Mouse (Mus musculus) retina, adult 2 months (tissue): Measurements from ENCODE around the gene Ccdc61.
"Not testable (repeated sequence)": the region's sequence is repeated elsewhere in the genome, so short reads cannot be mapped to it uniquely, and the experiment has no call there.

ENCODE experiments used
- DNase-seq: peaks from one replicate; pipeline ENCODE4 v3.0.0-alpha.2; 2012; ENCODE audit warnings: low read depth, low spot score

Ccdc61 gene

DNA sequence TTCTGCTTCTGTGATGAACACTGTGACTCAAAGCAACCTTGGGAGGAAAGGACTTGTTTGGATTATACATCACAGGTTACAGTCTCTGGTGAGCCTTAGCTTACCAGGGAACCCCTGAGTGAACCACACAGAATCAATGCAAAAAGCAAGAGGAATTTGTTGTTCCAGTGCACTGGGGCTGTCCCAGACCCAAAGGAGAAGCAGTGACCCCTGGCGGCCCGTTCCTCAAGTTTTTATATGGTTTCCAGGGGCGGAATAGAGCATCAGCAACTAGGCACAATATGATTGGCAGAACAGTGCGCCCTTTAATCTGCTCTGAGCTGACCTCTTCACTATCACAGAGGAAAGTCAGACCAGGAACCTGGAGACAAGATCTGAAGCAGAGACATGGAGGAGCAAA, 6.0 kb upstream of the Ccdc61 start:
- DNase-seq: no peak

DNA sequence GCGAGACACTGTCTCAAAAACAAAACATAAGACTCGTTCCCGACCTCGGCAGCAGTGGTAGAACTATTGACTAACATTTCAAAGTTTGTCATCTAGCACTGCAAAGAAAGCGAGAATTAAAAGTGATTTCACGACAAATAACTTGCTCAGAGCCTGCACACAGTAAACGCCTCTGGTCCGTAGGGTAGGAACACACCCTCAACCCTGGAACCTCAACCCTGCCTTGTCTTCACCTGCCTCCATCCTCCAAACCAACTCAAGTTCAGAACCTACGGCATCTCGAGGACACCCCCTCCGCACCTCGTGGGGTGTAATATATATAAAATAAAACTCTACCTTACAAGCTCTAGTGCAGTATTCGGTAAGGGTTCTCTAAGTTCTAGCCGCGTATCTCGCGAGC, 418 bp downstream of the Ccdc61 start:
- no peak for DNase-seq

DNA sequence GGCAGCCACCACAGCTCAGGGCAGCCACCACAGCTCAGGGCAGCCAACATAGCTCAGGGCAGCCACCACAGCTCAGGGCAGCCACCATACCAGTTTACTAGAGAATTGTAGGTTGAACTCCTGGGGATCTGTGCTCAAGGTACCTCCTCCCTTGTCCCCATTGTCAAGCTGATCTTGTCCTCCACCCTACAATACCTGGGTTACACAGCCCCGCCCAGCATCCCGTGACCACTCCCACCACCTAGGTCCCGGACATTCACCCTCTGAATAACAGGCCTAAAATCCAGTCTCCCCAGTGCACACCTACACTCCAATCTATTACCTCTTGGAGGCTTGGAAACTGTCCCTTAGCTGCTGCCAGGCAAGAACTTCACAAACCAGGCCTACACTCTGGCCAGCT, 5.2 kb downstream of the Ccdc61 start:
- no peak for DNase-seq

DNA sequence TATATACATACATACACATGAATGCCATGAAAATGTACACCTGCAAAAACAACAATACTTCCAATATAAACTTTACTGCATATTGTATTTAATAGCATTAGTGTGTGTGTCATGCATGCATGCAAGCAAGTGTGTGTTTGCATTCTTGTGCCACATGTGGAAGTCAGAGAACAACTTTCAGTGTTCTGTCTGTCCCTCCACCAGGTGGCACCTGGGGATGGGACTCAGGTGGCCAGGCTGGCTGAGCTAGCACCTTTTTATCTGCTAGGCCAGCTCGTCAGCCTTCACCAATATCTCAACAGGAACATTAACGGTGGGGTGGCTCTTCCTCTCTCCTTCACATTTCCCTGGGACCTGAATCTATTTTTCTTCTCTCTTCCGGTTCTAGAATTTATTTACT, 7.7 kb downstream of the Ccdc61 start:
- DNase-seq: no peak

DNA sequence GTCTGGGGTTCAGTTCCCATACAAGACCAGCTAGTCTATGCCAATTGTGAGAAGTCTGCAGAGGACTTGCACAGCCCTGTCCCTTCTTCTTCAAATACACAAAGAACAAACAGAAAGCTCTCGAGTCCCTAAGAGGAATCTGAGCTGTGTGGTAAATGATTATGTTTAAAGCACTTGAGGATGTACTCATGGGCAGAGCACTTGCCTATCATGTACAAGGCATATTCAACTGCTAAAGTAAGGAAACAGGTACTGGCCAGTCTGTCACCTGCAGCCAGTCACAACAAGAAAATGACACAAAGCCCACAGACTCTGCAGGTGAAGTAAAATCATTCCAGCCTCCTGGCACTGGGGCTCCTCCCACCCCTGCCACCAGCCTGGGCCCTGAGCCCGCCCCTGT, 9.7 kb downstream of the Ccdc61 start:
- no peak for DNase-seq

DNA sequence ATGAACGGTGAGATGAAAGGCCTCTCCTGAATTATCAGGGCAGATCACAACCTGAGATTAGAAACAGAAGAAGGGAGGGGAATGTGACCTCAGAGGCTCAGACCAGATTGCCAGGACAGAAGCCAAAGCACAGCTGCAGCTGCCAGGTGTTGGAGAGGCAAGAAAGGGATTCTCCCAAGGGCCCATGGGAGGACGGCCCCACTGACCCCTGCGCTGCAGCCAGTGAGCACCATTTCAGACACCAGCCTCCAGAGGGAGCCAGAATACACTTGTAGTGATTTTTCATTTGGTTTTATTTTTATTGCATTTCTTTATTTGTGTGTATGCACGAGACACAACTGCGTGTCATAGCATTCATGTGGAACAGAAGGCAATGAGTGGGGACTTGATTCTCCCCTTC, 13.7 kb downstream of the Ccdc61 start:
- no peak for DNase-seq

DNA sequence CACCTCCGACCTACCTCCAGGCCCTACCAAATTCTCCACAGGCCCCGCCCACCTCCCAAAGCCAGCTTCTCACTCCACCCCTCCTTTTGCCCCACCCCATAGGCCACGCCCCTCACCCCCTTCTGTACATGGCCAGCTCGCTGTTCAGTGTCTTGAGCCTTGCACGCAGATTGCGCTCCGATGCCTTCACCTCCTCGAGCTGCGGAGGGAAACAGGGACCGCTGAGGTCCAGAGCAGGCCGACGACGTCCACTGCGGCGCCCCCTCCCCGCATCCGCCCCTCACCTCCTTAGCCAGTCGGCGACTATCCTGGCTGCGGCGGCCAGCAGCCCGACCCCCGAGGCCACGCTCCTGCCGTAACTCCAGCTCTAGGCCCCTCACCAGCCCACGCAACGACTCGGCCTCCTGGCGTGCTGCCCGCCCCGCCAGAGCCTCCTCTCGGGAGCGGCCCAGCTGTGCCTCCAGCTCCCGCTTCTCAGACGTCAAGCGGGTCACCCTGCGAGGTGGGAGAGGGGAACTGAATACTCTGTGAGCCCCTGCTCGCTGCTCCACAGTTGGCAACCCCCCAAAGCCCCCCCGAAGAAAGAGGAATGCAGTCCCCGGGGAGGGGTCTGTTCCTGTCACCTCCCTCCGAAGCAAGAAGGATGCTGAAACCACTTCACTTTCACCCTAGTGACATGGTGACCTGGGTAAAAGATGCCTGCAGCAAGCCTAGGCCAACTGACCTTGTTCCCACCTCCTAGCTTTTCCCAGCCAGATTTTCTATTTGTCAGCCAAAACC, 16.4 kb downstream of the Ccdc61 start:
- DNase-seq: no peak

DNA sequence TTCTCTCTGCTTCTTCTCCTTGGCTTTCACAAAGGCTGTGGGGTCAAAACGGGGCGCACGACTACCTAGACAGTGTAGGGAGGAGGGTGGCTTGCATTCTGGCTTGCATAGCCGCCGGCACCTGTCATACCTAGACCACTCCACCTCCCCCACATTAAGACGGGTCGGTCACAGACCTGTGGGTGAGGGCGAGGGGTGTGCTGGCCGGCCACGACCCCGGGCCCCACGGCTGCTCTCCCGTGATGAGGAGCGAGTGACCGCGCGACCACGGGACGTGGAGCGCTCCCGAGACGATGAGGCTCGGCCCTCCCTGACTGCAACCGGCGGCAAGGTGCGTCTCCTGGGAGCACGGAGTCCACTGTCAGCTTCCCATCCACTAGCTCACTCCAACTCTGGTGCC, 17.2 kb downstream of the Ccdc61 start:
- DNase-seq: no peak

DNA sequence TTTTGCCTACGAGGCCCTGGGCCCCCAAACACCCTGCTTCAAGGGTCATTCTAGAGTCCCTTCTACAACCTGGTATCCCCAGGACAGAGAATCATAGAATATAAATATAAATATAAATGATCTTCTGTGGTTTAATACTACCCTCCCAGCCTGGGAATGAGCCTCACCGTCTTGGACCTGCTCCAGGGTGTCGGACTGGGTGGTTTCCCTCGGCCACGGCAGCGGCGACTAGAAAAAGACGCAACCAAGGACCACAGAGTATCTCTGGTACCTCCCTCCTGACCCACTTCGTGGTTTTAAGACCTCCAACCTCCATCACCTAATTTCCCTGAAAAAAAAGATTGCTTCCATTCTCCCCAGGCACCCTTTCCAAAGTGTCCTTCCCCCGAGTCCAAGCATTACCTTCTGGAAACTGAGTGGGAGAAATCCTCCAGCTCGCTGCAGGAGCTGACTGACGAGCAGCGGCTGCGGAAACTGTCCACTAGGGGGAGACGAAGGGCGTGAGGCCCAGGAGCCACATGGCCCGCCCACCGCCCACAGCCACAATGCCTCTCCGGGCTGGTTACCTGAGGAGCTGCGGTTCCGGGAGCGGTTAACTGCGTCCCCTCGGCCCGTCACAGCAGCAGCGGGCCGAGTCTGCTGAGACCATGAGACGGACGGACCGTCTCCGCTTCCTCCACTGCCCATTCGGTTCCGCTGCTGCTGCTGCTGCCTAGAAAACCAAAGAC, 18.2 kb downstream of the Ccdc61 start:
- peak; percentile 41 for DNase-seq

DNA sequence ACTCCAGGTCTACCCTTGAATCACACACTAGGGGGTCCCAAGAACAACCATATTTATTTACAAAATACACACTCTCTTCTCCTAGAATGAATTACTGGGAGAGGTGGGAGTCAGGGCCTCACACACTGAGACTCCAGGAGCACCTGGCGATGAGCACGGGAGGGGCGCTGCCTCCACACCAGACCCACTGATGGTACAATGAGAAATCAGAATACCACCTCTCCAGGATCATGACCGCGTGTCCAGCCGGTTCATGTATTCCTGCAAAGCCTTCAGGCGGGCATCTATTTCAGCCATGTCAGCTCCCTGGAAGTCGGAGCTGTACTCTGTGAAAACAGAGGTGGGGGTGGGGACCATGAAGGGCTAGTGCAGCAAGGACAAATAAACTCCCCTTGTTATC, 19.4 kb downstream of the Ccdc61 start:
- no peak for DNase-seq

DNA sequence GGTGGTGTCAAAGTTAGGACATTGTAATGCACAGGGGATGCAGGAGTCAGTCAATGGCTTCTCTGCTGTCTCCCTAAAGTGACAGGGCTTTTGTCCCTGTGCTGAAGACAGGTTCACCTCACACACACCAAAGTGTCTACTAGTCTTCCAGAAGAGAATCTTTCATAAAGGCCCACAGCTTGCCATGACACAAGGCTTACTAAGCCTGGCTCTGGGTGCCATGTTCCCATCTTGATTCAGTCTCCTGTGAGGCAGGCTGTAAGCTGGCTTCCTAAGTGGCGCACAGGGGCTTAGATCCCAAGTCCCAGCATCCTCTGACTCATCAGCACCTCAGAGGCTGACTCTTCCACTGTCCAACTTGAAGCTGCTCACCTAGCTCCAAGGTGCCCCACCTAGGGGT, 23.3 kb downstream of the Ccdc61 start:
- DNase-seq: no peak

DNA sequence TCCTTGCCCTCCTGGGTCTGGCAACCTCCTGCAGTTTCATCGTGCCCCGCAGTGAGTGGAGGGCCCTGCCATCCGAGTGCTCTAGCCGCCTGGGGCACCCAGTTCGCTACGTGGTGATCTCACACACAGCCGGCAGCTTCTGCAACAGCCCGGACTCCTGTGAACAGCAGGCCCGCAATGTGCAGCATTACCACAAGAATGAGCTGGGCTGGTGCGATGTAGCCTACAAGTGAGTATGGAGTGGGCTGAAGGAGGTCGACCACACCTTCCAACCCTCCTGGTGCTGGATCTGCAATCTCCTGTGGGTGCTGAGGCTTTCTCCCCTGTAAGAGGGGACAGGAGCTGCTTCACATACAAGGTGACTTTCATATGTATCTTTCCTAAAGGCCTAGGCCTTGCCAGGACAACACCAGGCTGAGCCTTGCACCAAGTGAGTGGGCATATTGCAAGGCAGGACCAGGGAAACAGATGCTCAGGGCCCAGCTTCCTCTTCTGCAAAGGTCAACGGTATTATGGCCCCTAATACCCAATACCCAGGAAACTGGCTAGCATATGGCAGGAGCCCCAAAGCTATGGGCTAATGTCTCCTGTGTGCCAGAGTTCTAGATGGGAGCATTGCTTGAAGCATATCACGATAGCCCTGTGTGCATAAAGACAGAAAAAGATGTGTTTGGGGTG, 25.3 kb downstream of the Ccdc61 start:
- no peak for DNase-seq

DNA sequence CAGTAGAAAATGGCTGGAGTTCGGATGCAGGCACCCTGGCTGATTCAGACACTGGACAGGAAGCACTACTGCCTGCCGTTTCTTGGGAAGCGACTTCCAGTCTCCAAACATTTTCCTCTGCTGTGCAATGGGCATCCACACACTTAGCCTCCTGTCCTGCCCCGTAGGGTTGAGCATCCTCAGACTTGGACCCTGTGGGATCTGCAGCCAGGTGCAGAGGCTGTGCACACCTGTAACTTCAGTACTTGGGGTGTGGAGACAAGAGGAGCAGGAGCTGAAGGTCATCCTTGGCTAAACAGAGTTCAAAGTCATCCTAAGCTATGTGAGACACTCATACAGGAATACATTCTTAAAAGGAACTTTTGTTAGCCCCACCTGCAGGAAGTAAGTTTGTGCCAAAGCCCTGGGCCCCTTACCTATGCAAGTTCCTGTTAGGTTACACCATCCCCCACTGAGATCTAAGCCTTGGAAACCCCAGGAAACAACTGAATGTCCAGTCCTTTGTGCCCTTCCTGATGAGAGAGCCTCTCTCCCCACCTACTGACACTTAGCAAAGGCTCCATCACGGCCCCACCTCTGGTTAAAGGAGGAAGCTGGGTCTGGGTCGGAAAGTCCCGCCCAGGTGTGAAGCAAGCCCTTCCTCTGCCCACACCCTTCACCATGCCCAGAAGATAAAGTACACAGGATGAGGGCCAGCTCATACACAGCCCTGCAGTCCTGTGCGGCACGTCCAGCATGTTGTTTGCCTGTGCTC, 26.0 kb downstream of the Ccdc61 start:
- no peak for DNase-seq

DNA sequence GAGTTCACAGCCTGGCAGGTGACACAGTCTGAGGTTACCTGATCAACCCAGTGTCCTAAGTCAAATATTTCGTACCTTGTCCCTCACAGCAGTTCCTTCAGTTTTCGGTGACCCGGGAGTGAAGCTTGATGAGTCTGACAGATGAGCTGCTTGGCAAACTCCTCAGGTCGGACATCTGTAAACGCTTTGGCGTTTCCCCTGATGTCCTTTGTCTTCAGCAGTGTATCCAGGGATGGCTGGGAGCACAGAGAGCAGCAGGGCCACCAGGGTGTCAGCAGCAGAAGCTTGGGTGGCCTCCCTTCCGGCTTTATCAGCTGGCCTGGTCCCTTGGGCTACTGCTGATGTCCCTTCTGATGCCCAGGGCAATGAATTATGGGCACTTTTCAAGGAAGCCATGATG, 31.5 kb downstream of the Ccdc61 start:
- DNase-seq: no peak

DNA sequence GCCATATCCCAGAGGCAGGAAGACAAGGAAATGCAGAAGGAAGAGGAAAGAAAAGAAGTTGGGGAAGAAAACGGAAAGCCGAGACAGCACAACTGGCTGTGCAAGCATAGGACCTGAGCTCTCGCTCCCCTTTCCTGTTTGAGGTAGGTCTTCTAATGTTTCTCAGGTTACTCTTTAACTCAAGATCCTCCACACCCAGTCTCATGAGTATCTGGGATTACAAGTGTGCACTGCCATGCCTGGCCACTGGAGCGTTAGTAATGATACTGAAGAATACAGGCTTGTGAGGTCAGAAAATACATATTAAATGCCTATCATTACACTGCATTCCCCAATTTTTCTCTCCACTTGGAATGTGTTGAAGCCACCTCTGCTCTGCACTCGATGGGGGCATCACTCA, 34.8 kb downstream of the Ccdc61 start:
- DNase-seq: no peak

DNA sequence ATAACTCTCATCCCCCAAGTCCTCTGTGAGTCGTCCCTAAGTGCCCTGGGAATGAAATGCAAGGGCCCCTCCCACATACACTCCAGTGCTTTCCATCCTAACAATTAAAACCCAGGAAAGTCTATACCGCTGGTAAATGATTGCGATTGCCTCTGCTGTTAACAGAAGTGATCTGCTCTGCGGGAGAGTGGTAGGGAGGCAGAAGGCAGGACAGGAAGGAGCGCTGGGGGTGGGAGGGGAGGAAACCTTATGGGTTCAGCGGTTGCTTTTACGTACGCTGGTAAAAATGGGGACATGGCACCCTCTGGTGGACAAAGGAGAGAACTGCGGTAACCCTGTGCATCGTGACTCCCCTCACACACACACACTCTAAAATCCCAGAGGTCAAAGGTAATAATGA, 37.0 kb downstream of the Ccdc61 start:
- DNase-seq: peak; percentile 47

DNA sequence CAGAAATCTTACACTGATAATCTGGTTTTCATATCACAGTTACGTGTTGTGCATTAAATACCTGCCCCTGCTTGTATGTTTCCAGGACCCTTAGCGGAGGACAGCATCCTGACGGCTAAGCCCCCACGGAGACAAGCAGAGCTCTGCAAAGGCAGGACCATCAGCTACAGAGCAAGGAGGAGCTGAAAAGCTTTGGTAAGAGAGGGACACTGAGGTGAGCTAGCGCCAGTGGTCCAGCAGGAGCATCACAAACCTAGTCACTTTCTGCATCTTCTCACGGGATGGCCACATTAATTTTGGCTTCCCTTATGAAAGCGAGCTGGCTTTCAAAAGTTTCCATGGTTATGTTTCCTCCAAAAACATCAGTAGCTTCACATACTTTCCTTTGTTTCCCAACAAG, 37.4 kb downstream of the Ccdc61 start:
- DNase-seq: no peak

DNA sequence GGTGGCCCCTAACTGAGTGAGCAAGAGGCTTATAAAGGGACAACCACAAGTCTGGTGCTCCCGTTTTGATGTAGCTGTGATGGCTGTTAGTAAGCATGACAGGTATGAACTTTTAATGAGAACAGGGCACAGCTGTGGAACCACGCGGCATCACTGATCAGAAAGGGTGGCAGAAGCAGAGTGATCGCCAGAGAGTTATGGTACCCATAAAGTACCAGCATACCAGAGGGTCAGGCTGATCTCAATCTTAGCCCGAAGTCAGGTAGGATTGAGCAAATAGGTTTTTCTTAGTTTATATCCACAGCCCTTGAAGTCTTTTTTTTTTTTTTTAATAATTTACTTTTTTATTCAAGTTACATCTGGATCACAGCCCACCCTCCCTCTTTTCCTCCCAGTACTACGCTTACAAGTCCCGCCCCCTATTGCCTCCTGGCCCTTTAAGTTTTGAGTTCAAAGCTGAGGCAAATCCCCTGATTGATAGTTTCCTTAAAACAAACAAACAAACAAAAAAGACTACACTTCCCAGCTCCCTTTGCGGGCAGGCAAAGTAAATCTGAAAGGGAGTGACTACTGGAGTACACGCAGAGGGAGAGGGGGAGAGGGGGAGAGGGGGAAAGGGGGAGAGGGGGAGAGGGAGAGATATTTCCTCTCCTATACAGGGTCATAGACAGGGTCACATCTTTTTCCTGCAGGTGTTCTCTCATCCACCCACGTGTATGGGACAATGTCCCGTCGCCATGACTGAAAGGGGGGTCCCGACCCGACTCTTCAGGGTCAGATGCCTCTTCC, 38.0 kb downstream of the Ccdc61 start:
- DNase-seq: no peak

DNA sequence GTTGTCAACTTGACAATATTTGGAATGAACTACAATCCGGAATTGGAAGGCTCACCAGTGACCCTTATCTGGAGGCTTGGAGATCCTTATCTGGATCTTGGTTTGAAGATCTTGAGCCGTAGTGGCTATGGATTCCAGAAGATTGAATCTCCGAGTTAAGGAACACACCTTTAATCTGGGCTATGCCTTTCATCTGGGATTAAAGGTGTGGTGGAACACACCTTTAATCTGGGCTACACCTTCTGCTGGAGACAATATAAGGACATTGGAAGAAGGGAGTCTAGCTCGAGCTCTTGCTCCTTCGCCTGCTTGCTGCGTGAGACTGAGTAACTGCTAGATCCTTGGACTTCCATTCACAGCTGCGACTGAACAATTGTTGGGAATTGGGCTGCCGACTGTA, 39.2 kb downstream of the Ccdc61 start, which contains the start of gene Pglyrp1:
TSS of gene Pglyrp1 (plus strand) at position 301 of the 400 bp plus-strand sequence.
- not testable (repeated sequence) for DNase-seq

DNA sequence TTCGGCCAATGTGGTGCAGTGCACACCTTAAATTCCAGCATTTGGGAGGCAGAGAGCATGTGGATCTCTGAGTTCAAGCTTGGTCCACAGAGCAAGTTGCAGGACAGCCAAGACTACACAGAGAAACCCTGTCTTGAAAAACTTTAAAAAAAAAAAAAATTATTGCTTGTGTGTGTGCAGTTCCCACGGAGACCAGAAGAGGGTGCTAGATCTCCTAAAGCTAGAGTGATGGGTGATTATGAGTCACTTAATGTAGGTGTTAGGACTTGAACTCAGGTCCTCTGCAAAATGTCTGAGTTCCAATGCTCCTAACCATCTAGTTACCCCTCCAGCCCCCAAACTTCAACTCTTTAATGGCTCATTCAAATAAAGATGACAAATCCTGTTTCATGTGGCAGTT, 41.7 kb downstream of the Ccdc61 start:
- DNase-seq: no peak

DNA sequence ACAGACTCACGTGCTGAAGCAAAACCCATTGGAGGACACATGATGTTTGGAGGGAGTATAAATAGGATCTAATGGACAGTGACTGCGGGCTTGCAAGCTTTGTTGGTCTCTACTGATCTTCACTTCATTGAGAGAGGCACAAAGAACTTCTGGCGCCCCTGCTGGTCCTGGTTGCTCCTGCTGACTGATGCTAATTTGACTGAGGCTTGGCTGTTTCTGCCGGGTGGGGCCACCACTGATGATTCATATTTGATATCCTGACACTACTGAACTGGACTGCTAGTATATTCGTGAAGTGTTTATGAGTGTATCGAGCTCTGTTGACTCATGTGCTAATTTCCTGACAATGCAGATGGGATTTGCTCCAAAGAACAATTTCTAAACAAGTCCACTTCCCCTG, 47.4 kb downstream of the Ccdc61 start:
- no peak for DNase-seq
